Mouse (Mus musculus): ENCODE measurements at regions not wholly inside any gene's neighbourhood (a gene's known extent, or its start where the extent isn't known, plus 50 kb on each side); places are given as distances from the start of the nearest gene placed in this dataset.
A peak's percentile ranks its signal among the peaks of the same experiment; 100 is the strongest.

DNA sequence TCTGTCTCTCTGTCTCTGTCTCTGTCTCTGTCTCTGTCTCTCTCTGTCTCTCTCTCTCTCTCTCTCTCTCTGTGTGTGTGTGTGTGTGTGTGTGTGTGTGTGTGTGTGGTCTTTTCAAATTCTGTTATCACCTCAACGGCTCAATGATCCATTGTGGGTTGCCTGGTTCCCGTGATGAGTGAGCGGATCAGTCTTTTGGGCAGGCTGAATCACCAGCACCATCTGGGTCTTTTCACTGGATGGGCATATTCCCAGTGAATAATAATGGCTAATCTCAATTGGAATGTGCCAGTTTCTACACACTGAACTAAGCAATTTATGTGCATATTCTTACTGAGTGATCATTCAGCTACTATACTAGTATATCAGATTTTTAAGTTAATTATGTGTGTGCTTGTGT lies 216.4 kb downstream of the Lmx1a start:
- DNase-seq (ENCODE audit: low spot score), result no peak

GRCm38 (mm10) chr1:167912074-167912473 lies 223.0 kb downstream of the Lmx1a start:
- DNase-seq (ENCODE audit: low spot score), result no peak

DNA sequence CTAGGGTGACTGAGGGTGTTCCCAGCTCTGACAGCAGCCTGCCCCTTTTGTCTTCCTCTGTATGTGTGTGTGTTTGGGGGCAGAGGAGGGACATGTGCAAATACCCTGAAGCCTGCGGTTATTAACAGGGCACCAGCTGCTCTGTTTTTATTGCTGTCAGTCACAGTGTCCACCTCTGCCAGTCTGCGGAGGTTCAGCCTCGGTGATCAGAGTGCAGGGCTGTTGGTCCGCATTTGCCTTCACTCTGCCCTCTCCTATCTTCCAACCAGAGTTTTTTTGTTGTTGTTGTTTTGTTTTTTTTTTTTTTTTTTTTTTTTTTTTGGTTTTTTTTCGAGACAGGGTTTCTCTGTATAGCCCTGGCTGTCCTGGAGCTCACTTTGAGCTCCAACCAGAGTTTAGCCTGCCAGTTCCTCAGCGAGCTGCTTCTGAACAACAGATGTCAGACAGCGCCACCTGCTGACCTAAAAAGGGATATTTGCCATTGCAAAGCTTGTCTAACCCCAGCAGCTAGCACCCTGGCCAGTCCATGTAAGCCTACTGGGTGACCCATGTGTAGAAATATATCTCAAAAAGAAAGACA lies 226.0 kb downstream of the Lmx1a start:
- peak; percentile 66 for DNase-seq (ENCODE audit: low spot score)

DNA sequence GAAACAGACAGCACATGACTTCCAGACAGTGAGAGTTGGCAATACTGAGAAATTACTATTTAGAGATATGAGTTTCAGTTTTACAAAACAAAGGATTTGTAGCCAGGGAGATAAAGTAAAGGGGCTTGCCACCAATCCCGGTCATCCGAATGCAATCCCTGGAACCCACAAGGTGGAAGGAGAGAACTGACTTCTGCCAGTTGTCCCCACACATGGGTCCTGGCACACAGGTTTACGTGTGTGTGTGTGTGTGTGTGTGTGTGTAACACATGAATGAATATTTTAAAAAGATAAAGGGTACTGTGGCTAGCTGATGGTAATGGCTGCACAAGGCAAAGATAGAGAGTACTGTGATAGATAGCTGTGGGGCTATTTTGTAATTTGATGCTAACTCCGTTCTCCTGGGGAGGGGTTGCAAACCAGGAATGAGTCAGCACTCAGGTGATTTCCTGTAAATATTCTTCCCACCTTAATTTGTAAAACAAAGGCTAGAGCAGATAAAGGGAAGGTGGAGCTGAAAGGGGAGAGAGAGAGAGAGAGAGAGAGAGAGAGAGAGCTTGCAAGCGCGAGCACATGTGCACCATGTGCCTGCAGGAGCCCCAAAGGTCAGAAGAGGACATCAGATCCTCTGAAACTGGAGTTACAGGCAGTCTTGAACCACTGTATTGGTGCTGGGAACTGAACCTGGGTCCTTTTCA lies 226.7 kb downstream of the Lmx1a start:
- no peak for DNase-seq (ENCODE audit: low spot score)

DNA sequence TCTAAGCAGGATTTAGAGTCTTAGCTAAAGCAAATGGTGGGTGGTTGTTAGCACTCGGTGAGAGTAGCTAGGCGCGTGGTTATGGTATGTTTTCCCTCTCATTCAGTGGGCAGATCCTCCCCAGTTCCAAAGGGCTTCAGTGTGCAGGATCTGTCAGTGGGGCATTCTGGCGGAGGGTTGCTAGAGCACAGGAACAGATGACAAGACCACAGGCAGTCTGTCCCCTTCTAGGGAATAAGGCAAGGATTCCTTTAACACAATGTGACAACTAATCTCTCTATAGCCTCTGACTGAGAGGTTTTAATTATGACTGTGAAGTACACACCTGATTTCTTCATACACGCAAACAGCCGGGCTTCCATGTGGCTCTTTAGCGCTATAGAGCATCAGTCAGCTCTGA lies 233.9 kb downstream of the Lmx1a start:
- no peak for DNase-seq (ENCODE audit: low spot score)

GRCm38 (mm10) chr1:167928060-167928467 lies 239.0 kb downstream of the Lmx1a start:
- DNase-seq (ENCODE audit: low spot score), result no peak

DNA sequence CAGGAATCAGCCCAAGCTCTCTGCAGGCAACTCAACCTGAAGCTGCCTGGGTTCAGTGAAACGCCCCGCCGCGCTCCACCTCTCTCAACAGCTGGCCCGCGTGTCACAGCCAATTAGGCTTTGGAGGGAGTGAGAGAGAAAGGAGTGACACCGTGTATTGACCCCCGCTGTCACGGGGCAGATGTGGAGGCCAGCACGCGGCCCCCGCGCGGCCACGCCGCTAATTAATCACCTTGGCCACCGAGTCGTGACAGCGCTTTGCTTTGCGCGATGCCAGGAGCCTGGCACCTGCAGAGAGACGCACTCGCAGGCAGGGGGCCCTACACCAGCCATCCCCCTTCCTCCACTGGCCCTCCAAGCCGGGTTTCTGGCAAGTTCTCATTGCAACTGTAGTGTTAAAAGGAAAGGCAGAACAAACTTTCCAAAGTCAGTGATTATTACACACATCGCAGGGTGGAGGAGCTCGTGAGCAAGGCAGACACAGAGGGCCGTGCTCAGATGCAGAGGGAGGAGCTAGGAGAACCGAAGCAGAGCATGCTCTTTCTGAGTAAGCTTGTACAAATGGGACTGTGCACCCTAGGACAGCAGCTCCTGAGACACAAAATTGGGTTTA lies 240.8 kb downstream of the Lmx1a start:
- DNase-seq (ENCODE audit: low spot score), result no peak

- peak; percentile 9 for DNase-seq (ENCODE audit: low spot score)
Measured at GRCm38 (mm10) chr1:167932088-167932487, 243.1 kb downstream of the Lmx1a start.

- no peak for DNase-seq (ENCODE audit: low spot score)
Measured at GRCm38 (mm10) chr1:167936726-167937125, 247.7 kb downstream of the Lmx1a start.

- DNase-seq (ENCODE audit: low spot score), result no peak
Measured at GRCm38 (mm10) chr1:167938176-167938575, 249.1 kb downstream of the Lmx1a start.

DNA sequence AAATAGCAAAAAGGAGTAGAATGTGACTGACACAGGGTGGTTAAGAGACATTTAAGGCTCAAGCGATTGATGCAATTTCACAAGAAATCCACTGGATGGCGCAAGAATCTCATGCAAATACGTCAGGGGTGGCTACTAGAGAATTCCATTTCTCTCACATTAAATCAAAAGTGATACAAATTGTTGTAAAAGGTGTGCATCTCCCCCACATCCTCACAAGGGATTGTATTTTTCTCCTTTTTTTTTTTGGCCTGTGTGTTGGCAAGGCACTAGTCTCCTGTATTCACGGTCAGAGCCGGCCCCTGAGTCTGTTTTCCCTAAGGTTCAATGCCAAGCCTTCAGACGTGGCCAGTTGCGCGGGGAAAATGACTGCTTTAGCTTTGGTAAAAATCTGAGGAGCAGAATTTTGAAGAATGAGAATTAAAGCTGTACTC lies 253.0 kb downstream of the Lmx1a start:
- peak; percentile 42 for DNase-seq (ENCODE audit: low spot score)

DNA sequence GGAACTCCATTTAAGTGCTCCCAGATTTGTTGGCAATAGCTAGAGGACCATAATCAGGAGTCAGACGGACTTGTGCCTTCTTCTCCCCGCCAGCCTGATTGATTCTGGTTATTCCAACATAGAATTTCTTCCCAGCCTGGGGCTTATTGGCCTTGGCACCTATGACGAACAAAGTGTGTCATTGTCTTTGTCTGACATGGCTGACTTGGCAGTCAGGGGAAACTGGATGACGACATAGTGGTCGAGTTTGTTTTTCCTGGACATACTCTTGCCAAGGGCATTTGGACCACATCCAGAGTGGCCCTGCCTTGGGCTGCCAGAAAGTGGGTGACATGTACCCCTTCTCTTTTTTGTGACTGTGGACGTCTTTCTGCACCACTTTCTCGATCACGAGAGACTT lies 254.1 kb downstream of the Lmx1a start:
- DNase-seq (ENCODE audit: low spot score), result no peak

- DNase-seq (ENCODE audit: low spot score), result no peak
Measured at GRCm38 (mm10) chr1:167945615-167946252, 256.7 kb downstream of the Lmx1a start.

DNA sequence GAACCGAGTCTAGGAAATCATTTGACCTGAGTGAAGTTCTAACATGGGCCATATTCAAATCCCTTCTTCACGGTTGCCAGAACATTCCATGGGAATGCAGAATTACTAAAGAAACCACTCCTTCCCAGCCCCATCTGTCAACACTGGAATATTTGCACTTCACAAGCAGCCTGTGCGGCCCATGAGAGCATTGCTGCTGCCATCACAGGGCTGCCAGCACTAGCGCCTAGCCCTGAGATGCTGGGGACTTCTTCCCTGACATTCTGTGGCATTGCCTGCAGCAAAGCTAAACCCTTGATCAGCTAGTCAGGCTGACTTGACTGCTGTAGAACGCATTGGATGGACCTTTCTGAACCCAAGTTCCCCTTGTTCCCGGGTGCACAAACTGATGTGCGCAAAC lies 258.8 kb downstream of the Lmx1a start:
- DNase-seq (ENCODE audit: low spot score), result no peak

- no peak for DNase-seq (ENCODE audit: low spot score)
Measured at GRCm38 (mm10) chr1:167951717-167952116, 262.7 kb downstream of the Lmx1a start.

DNA sequence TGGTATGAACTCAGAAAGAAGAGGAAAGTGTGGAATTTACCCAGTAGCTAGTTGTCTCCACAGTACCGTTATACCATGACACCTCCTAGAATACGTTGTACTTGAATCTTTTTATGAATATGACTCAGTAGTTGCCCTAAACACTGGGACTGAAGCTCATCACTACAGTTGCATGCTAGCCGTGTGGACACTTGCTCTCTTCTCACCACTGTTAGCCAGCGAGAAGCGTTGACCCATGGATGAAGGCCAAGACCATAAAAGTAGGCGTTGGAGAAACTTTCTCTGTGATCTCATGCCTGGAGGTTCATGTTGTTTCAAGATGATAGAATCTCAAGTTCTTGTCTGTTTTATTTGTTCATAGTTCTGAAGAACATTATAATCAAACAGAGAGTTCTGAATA lies 269.5 kb downstream of the Lmx1a start:
- peak; percentile 29 for DNase-seq (ENCODE audit: low spot score)

DNA sequence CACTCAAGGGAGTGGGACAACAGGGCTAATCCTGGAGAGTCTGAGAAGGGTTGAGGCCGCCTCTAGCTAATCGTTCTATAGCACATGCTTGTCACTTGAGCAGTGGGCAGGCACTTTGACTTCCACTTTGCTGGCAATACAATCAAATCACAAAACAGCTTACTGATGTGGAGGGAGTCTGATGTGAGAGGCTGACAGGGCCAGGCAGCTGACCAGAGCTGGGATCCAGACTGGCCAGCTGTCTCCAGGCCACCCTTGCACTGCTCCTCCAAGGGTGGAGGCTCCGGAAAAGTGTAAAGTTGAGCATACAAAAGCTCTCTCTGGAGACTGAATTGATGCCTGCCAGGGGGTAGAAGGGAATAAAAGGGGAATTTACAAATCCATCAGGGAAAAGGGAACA lies 280.5 kb downstream of the Lmx1a start:
- DNase-seq (ENCODE audit: low spot score), result no peak

DNA sequence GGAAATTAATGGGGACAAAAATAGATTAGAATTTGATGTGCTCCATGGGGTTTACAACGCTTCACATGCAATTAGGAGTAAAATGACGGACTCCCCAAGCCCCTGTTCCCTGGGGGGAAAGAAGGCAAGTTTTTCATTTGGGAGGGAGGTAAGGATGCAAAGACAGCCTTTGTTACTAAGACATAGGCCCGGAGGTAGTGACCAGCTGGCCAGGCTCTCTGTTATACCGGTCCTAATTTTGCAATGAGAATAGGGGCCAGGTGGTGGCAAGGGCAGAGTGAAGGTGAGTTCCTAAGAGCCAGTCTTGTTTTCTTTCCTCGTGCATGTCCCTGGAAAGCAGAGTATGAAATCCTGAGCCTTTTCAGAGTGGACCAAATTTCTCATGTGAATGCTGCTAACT lies 280.9 kb downstream of the Lmx1a start:
- no peak for DNase-seq (ENCODE audit: low spot score)

DNA sequence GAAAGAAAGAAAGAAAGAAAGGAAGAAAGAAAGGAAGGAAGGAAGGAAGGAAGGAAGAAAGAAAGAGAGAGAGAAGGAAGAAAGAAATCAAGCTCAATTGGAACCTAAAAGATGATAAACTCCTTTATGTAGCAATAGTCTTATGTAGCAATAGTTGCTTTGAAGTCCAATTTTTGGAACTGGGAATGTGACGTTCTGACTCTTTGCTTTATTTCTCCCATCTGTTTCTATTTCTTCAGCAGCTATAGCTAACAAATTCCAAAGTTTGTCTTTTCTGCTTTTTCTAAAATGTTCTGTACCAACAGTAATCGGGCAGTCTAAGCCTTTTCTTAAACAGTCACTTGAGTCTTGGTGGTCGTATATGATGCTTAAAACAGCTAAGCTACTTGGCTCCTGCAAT lies 287.7 kb downstream of the Lmx1a start:
- no peak for DNase-seq (ENCODE audit: low spot score)

DNA sequence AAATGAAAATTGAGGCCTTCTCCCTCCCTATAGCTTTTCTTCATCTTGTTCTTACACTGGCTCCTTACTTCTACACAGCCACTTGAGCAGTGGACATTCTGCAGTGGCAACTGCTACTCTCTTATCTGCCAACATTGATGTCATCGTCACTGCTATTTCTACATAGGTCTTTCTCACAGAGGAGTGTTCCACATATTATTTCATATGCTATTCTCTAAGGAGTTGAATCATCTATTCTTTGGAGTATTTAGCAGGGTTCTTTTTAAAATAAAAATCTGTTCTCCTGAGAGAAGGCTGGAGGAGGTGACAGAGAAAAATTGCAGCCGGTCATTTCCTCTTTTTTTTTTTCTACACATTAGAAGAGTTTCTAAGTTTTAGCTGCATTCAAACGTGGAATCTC lies 290.1 kb downstream of the Lmx1a start:
- no peak for DNase-seq (ENCODE audit: low spot score)

DNA sequence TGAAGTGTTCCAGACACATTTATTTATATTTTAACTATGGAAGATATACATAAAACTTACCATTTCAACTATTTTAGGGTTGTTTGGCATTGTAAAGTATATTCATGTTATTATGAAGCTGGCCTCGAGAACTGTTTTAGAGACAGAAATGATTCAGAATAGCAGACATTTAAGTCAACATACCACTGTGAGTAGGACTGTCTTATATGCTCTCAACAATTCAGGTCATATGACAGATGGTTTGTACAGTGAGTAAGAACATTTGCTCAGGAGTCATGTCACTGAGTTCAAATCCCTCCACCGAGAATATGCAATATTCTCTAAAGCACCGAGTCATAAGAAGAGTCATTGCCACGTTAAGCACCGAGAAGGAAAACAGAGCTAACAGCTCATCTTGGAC lies 290.6 kb downstream of the Lmx1a start:
- DNase-seq (ENCODE audit: low spot score), result no peak

GRCm38 (mm10) chr1:167981292-167981691 lies 292.3 kb downstream of the Lmx1a start:
- DNase-seq (ENCODE audit: low spot score), result no peak

- no peak for DNase-seq (ENCODE audit: low spot score)
Measured at GRCm38 (mm10) chr1:168007456-168007855, 318.4 kb downstream of the Lmx1a start.

All from gastrocnemius, adult 18-20 months (tissue).